Mouse (Mus musculus) natural killer cell, adult 2 months (primary cell): ENCODE measurements at regions not wholly inside any gene's neighbourhood (a gene's known extent, or its start where the extent isn't known, plus 50 kb on each side); places are given as distances from the start of the nearest gene placed in this dataset.
"Not testable (repeated sequence)": the region's sequence is repeated elsewhere in the genome, so short reads cannot be mapped to it uniquely, and the experiment has no call there.

Source experiments
- DNase-seq, 2 experiments: peaks; one replicate each; pipeline ENCODE4 v3.0.0; 2022; ENCODE audit warnings: low spot score in 2 of 2

GRCm38 (mm10) chrX:19341231-19342007 lies 139.7 kb downstream of the Tex13c3 start:
- DNase-seq = not testable (repeated sequence)

- no peak for DNase-seq
Observed at GRCm38 (mm10) chrX:19313286-19313685, 167.8 kb downstream of the Tex13c3 start.

DNA sequence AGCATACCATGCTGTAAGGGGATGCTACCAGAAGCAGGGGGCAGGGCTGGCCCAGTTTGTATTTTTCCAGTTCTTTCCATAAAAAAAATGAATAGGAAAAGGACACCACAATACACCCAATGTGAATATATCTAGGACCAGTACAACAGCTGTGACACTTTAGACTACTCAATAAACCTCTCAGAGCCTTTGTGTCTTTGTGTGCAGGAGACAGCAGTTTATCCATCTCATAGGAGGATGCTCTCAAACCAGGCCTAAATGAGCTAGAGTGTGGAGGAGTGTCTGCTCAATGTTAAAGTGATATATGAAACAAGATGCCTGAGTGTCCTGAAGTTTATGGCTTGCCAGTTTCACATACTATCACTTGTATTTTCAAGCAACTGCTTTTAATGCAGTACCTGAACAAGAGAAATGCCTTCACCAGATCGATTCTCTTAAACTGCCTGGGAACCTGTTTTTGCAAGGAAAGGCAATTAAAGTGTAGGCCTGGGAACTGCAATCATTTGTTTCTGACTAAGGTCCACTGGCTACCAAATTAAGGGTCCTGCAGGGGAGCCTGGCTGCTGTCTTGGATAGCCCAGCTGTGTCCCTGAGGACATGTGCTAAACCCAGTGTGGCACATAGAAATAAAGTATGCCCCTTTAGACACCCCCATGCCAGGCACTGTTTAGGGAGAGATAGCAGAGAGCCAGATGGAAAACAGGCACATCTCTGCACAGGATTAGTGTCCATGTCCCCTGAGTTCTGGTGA lies 169.1 kb downstream of the Tex13c3 start:
- DNase-seq = no peak

GRCm38 (mm10) chrX:19311377-19311776 lies 169.7 kb downstream of the Tex13c3 start:
- no peak for DNase-seq

DNA sequence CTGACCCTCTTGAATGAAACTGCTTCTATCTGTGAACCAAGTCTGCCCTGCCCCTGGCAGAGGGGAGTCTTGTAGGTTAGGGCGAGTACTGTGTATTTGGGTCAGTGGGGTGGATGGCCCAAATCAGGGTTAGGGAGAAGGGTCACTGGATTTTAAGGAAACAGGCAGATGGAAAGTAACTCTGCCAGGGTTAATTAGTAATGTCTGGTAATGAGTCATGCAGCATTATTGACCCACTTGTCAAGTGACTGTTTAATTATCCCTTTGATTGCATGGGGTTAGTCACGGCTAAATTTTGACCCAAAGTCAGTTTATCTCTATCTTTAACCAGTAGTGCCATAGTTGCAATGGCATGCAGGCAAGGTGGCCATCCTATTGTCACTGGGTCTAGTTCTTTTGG lies 192.9 kb downstream of the Tex13c3 start:
- DNase-seq = no peak

GRCm38 (mm10) chrX:19286431-19286830 lies 194.7 kb downstream of the Tex13c3 start:
- no peak for DNase-seq

GRCm38 (mm10) chrX:19285773-19286172 lies 195.3 kb downstream of the Tex13c3 start:
- no peak for DNase-seq

GRCm38 (mm10) chrX:19283078-19283477 lies 198.0 kb downstream of the Tex13c3 start:
- no peak for DNase-seq

GRCm38 (mm10) chrX:19264237-19264636 lies 216.9 kb downstream of the Tex13c3 start:
- DNase-seq = no peak

GRCm38 (mm10) chrX:19246777-19247619 lies 234.1 kb downstream of the Tex13c3 start:
- no peak for DNase-seq

GRCm38 (mm10) chrX:19237738-19238261 lies 243.3 kb downstream of the Tex13c3 start:
- peak; percentile 1 to 16 for DNase-seq

- peak in 1 of 2 experiments; percentile 0 for DNase-seq
Observed at GRCm38 (mm10) chrX:19237048-19237737, 243.9 kb downstream of the Tex13c3 start.

- DNase-seq = no peak
Observed at GRCm38 (mm10) chrX:19235449-19235848, 245.7 kb downstream of the Tex13c3 start.

GRCm38 (mm10) chrX:19231823-19232222 lies 249.3 kb downstream of the Tex13c3 start:
- no peak for DNase-seq

- DNase-seq = no peak
Observed at GRCm38 (mm10) chrX:19223336-19223735, 257.8 kb downstream of the Tex13c3 start.

DNA sequence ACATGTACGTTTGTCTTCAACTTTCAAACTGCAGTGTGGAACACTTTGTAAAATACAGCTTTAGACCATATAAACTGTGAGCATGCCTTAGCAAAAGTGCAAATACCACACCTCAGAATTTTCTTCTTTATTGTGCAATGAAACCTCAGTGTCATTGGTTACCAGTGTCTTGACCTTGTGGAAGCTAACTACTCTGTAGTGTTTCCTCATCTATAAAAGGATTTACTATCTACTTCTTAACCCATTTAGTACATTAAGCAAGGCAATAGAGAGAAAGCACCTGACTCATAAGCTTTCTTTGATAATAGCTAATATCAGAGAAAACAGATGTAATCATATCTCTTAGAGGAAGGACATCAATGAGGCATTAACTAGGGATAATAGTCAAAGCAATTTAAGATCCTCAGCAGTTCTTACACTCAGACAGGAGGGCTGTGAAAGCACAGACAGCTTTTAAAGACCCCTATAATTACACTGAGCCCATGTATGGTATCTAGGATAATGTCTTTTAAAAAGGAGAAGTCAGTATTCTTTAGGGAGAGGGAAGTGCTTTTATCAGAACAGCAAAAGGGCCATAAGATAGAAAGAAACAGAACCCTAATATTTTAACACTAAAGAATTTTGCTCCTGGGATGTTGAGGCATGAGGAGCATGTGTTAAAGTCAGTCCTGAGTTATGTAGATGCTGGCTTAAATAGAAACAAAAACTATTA lies 260.2 kb downstream of the Tex13c3 start:
- no peak for DNase-seq

GRCm38 (mm10) chrX:19219727-19220126 lies 261.4 kb downstream of the Tex13c3 start:
- no peak for DNase-seq

DNA sequence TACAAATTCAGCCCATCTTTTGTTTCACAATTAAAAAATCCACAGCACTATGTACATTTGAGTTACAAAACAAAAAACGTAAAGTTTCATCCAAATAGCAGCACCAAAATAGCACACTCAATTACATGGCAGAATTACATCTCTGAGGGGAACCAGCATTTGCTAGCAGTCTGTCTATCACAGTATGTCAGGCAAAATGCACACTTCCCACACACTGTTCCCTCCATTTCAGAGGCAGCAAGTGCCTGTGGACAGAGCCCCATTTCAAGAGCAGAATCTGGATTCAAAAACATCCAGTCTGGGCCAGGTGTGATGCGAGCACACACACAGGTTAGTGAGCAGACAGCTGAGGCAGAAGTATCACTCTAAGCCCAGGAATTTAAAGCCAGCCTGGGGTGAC lies 261.8 kb downstream of the Tex13c3 start:
- DNase-seq = no peak

DNA sequence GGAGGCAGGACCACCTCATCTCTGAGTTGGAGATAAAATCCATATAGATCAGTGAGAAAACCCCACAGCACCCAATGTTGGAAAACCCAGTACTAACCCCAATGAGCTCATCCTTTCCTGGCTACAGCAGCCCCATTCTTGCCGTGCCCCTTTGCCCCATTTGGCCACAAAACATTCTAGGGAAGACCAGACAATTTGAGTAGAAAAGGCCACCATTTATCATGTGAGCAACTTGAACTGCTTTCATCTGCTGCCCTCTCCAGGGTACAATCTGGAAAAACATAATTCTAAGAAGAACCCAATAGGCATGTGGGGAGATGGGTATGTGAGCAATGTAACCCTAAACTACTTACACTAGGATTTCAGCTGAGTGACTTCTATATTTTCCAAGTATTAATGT lies 274.7 kb downstream of the Tex13c3 start:
- no peak for DNase-seq

- no peak for DNase-seq
Observed at GRCm38 (mm10) chrX:19202542-19202941, 278.6 kb downstream of the Tex13c3 start.

GRCm38 (mm10) chrX:19201383-19201782 lies 279.7 kb downstream of the Tex13c3 start:
- DNase-seq = no peak
